Mouse (Mus musculus) kidney, postnatal 0 days (tissue): ENCODE measurements around the gene Sulf2. TPM values are rescaled to one million over a fixed set of nuclear protein-coding genes. Genes with fewer than 3 reads are reported as not detected.

Experiments
- ATAC-seq: fragments of 200-750 bp; cut with Nextera tagmentation; replicated peaks from 2 replicates; pipeline ENCODE4 v1.8.0; 2017; ENCODE audit warnings: low read depth, moderate number of reproducible peaks, moderate TSS enrichment, moderate library complexity; ENCODE audit not compliant: low FRiP score
- DNase-seq: peaks from one replicate; pipeline ENCODE4 v3.0.0-alpha.2; 2016; ENCODE audit warnings: low spot score
- H3K27ac ChIP-seq: fragments of 300-500 bp; sonication (generic); 2 replicates; pipeline ENCODE4 v1.5.1; 2014; ENCODE audit warnings: mild to moderate bottlenecking
- H3K27me3 ChIP-seq: fragments of 300-500 bp; sonication (generic); 2 replicates; pipeline ENCODE4 v1.6.1; 2014; ENCODE audit warnings: low read length, mixed read lengths; ENCODE audit not compliant: insufficient read depth
- H3K36me3 ChIP-seq: fragments of 300-500 bp; sonication (generic); 2 replicates; pipeline ENCODE4 v1.6.1; 2014; ENCODE audit warnings: low read length, mixed read lengths; ENCODE audit not compliant: insufficient read depth
- H3K4me1 ChIP-seq: fragments of 300-500 bp; sonication (generic); replicated peaks from 2 replicates; pipeline ENCODE4 v1.6.1; 2014; ENCODE audit warnings: antibody characterized with exemption, low read length, mixed read lengths; ENCODE audit not compliant: insufficient read depth
- H3K4me2 ChIP-seq: fragments of 300-500 bp; sonication (generic); 2 replicates; pipeline ENCODE4 v1.6.1; 2014; ENCODE audit warnings: mild to moderate bottlenecking, low read length, moderate library complexity, mixed read lengths
- H3K4me3 ChIP-seq: fragments of 300-500 bp; sonication (generic); replicated peaks from 2 replicates; pipeline ENCODE4 v1.5.1; 2014; ENCODE audit warnings: low read depth, low read length
- H3K9ac ChIP-seq: fragments of 300-500 bp; sonication (generic); 2 replicates; pipeline ENCODE4 v1.6.1; 2014; ENCODE audit warnings: low read depth, low read length
- H3K9me3 ChIP-seq: fragments of 300-500 bp; sonication (generic); replicated peaks from 2 replicates; pipeline ENCODE4 v1.6.1; 2016; ENCODE audit warnings: low read length, inconsistent platforms, mixed read lengths
- CTCF ChIP-seq: IDR thresholded peaks from 2 replicates; pipeline ENCODE4 v1.5.1; 2016; ENCODE audit warnings: antibody characterized with exemption, low read depth, mild to moderate bottlenecking, moderate library complexity
- WGBS: fragments of 180-500 bp; shearing (Covaris S2); extraction: QIAGEN DNeasy Blood & Tissue Kit; methylation state at CpG from one replicate; pipeline ENCODE4 v1.1.7; 2014; 5-methylcytosine and 5-hydroxymethylcytosine counted together
- polyA plus RNA-seq: library from polyadenylated mRNA; unstranded; fragments of >200 nt; fragmentation: Nextera tagmentation; extraction: Ambion mirVana; gene quantifications from 2 replicates; pipeline ENCODE4 v1.2.1, GENCODE M21; 2015

Sulf2 gene
- polyA plus RNA-seq, 1 experiment from 2014 or later = 45.1 TPM

GRCm38 (mm10) chr2:166068261-166068660, 87.2 kb downstream of the Sulf2 start:
- DNase-seq (no peak), ATAC-seq (no peak)
- Histone ChIP-seq H3K27ac (no peak overlapping the region), H3K9ac (no peak overlapping the region), H3K4me3 (no peak overlapping the region), H3K36me3 (peaks cover 57% of the 10 kb centered on the region), H3K4me1 (no peaks in the 10 kb centered on the region), H3K9me3 (no peaks in the 10 kb centered on the region), H3K4me2 (no peak overlapping the region), H3K27me3 (no peaks in the 10 kb centered on the region)
- TF ChIP-seq CTCF = no peak
- 85% methylated on average over 9 of the region's 9 CpGs for WGBS

GRCm38 (mm10) chr2:166066434-166066833, 89.0 kb downstream of the Sulf2 start:
- H3K27me3 ChIP-seq = no peaks in the 10 kb centered on the region
- peaks cover 62% of the 10 kb centered on the region for H3K36me3 ChIP-seq
- no peak overlapping the region for H3K27ac ChIP-seq
- 86% methylated on average over 4 of the region's 4 CpGs for WGBS
- no peak overlapping the region for H3K9ac ChIP-seq
- H3K4me1 ChIP-seq = no peaks in the 10 kb centered on the region
- no peak overlapping the region for H3K4me2 ChIP-seq
- no peak overlapping the region for H3K4me3 ChIP-seq
- no peaks in the 10 kb centered on the region for H3K9me3 ChIP-seq
- ATAC-seq = no peak
- DNase-seq = no peak
- no peak for TF ChIP-seq CTCF

GRCm38 (mm10) chr2:166062431-166062830, 93.0 kb downstream of the Sulf2 start:
- WGBS = 75% methylated on average over 8 of the region's 8 CpGs
- DNase-seq = no peak
- H3K27ac ChIP-seq = peak overlapping the region; percentile 62
- no peak for ATAC-seq
- no peaks in the 10 kb centered on the region for H3K27me3 ChIP-seq
- no peak for TF ChIP-seq CTCF
- no peak overlapping the region for H3K4me2 ChIP-seq
- H3K4me1 ChIP-seq = no peaks in the 10 kb centered on the region
- no peak overlapping the region for H3K9ac ChIP-seq
- H3K36me3 ChIP-seq = peaks cover 56% of the 10 kb centered on the region
- no peak overlapping the region for H3K4me3 ChIP-seq
- no peaks in the 10 kb centered on the region for H3K9me3 ChIP-seq

GRCm38 (mm10) chr2:166062008-166062407, 93.5 kb downstream of the Sulf2 start:
- Histone ChIP-seq H3K27me3 (no peaks in the 10 kb centered on the region), H3K4me3 (no peak overlapping the region), H3K9me3 (no peaks in the 10 kb centered on the region), H3K27ac (peak overlapping the region; percentile 62), H3K4me1 (no peaks in the 10 kb centered on the region), H3K36me3 (peaks cover 58% of the 10 kb centered on the region), H3K4me2 (no peak overlapping the region), H3K9ac (no peak overlapping the region)
- TF ChIP-seq CTCF = no peak
- DNase-seq = peak; percentile 70
- no peak for ATAC-seq
- WGBS = 53% methylated on average over 1 of the region's 1 CpGs

DNA sequence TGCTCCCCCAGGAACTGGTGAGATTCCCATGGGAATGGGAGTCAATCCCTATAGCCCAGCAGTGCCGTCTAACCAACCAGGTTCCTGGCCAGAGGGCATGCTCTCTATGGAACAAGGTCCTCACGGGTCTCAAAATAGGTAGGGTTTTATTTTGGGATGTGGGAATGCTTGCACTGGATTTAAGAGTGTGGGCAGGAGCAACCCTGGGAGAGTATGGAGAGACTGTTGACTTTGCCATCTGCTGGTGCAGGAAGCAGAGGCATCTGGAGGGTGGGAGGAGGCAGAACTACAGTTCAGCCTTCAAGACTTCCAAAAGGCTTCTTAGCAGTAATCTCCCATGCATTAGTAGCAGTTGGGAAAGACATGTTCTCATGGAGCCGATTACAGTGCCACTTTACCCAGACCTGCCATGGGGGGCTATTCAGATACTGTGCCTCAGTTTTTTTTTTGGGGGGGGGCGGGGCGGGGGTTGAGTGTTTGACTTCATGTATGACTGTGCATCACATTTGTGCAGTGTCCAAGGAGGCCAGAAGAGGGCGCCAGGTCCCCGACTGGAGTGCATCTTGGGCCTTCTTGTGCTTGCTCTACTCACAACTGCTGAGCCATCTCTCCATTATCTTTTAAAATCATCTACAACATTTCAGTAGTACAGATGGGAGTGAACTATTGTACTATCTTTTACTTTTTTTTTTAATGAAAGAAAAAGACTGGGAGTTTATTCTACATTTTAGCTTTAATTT, 95.6 kb downstream of the Sulf2 start:
- WGBS = 76% methylated on average over 7 of the region's 7 CpGs

DNA sequence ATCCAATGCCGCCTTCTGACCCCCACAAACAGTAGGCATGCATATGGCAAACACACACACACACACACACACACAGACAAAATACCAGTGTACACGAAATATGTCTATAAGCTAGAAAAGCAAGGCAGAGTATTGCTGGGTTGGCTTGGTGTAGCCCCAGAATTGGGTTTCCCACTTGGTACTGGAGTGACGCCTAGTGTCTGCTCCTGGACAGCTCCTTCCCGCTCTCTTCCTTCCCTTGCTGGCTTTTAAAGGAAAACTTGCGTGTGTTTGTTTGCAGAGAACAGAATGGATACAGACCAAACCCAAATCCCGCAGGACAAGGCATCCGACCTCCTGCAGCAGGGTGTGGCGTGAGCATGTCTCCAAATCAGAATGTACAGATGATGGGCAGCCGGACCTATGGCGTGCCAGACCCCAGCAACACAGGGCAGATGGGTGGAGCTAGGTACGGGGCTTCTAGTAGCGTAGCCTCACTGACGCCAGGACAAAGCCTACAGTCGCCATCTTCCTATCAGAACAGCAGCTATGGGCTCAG, 101.4 kb downstream of the Sulf2 start:
- Histone ChIP-seq H3K36me3 (peaks cover 65% of the 10 kb centered on the region), H3K9me3 (no peaks in the 10 kb centered on the region), H3K9ac (no peak overlapping the region), H3K4me1 (no peaks in the 10 kb centered on the region), H3K4me2 (no peak overlapping the region), H3K27ac (no peak overlapping the region), H3K4me3 (no peak overlapping the region), H3K27me3 (no peaks in the 10 kb centered on the region)
- TF ChIP-seq CTCF = no peak
- WGBS = 92% methylated on average over 14 of the region's 14 CpGs
- DNase-seq (no peak), ATAC-seq (no peak)

More for the DNA sequence above, 95.6 kb downstream of the Sulf2 start:
- H3K4me1 ChIP-seq = no peaks in the 10 kb centered on the region
- DNase-seq (peak; percentile 68), ATAC-seq (no peak; the same call in 1 of the 2 replicates)
- no peak overlapping the region for H3K9ac ChIP-seq
- no peaks in the 10 kb centered on the region for H3K9me3 ChIP-seq
- no peaks in the 10 kb centered on the region for H3K27me3 ChIP-seq
- no peak overlapping the region for H3K4me2 ChIP-seq
- H3K36me3 ChIP-seq = peaks cover 61% of the 10 kb centered on the region
- peak; percentile 68 for TF ChIP-seq CTCF
- H3K27ac ChIP-seq = no peak overlapping the region
- no peak overlapping the region for H3K4me3 ChIP-seq
